Mouse (Mus musculus) left cerebral cortex, postnatal 25 days (tissue): ENCODE measurements around the gene Idh3a. TPM values are rescaled to one million over a fixed set of nuclear protein-coding genes. Genes with fewer than 3 reads are reported as not detected.

Experiments used
- DNase-seq, 2 experiments: peaks; one replicate each; pipeline ENCODE4 v3.0.0; 2022; ENCODE audit warnings: low spot score in 2 of 2, mixed read lengths in 1 of 2
- intact Hi-C: fragments of 180-260 bp; cut with DNase I; formaldehyde crosslinking; loops from one replicate; pipeline ENCODE4 v1.15.1; 2025
- total RNA-seq, 2 experiments: library from RNA; stranded (reverse); gene quantifications; 2 replicates each; pipeline ENCODE4 v1.2.3; 2021

Idh3a gene
- total RNA-seq, 2 experiments from 2014 or later, result 188 to 197 TPM

DNA sequence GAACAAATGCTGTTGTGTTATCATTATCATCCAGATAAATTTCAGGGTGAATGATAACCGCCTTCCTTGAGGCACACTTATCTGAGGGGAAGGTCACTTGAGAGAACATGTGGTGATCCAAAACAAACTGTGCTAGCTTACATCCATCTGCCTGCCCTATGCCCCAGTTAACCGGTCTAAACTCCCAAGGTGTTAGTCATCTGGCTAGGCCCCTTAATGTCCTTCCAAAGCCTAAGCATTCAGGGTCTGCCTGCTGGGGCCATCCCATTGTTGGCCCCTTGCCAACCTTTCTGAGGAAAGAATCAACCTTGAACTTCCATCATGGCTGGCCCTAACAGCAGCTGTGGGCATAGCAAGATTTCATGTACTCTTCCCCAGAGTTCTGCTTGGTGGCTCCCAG, 56.0 kb downstream of the Idh3a start:
- intact Hi-C loops, result no loop called here
- DNase-seq, result no peak

DNA sequence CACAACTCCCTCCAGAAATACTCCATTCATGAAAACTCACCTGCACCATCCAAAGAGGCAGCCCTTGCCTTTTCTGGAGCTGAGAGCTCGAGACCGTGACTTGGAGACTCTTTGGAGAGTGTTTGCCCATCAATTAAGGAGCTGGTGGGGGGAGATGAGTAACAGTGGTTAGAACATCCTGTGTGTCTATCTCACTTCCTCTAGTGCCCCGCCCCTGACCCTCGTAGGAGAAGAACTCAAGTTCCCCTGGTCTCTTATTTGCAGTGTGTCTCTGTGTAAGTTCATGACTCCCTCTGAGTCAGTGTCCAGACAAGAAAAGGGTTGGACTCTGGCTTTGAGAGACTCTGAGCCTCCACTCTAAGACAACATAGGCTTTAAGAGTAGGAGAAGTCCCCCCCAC, 56.4 kb downstream of the Idh3a start:
- intact Hi-C loops, result no loop called here
- DNase-seq, result no peak

DNA sequence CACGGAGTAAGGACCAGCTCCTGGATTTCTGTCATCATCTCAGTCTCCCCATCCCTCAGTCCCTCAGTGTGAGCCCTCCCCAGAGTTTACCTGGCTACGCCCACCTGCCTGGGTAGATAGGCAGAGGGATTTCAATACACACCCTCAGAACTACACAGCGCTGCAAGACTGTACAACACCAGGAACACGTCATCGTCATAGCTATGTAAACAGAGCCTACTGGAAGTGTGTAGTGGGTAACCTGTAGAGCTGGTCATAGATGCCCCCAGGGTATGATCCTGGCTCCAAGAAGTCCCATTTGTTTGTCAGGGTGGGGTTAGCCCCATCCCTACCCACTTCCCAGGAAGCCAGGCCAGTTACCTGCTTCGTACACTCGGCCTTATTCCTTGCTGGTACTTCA, 57.0 kb downstream of the Idh3a start:
- intact Hi-C loops, result no loop called here
- DNase-seq, result no peak

DNA sequence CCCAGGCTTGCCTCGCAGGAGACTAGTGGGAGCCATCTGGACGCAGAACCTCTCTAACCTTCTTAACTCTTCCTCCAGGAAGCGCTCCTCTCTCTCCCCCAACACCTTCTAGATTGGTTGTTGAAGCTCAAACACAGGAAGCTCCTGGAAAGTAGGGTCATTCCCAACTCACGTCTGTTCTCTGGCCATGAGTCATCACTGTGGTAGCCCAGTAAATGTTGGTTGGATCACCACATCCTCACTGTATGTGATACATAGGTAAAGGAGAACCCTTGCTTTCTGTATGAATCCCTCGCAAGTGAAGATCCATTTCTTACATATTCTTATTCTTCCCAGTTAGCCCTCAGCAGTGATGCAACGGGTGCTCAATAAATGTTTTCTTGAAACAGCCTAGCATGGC, 59.4 kb downstream of the Idh3a start:
- intact Hi-C loops, result no loop called here
- no peak for DNase-seq

DNA sequence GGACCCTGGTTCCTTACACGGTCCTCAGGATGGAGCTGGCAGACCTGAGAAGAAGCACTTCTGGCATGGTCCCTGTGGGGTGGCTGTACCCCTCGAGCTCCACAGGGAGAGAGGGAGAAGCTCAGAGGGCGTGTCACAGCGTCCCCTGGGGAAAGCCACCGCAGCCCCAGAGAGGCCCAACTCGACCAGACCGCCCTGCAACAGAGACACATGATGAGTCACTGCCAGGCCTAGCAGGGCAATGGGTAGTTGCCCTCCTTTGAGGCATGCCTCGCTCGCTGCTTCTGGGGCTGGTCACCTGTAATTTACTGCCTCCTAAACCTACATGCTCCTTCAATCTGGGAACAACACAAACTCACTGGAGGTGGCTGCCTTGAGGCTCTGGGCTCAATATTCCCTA, 60.1 kb downstream of the Idh3a start:
- no peak for DNase-seq
- intact Hi-C loops, result no loop called here

DNA sequence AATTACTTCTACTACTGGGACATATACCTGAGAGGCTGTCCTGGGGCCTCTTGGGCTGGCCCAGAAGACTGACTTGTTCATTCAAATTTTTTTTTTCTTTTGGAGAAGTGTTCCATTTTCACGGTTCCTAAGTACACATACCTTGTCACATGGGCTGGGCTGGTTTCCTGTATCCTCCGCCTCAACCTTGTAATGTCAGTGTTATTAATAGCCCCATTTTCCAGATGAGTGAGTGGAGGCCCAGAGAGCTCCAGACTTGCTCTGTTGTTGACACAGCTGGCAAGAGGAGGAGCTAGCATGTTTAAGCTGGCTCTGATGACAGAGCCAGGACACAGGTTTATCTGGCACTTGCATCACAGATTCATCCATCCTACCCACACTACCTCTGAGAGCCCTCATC, 61.3 kb downstream of the Idh3a start:
- DNase-seq, result no peak
- intact Hi-C loops, result no loop called here

DNA sequence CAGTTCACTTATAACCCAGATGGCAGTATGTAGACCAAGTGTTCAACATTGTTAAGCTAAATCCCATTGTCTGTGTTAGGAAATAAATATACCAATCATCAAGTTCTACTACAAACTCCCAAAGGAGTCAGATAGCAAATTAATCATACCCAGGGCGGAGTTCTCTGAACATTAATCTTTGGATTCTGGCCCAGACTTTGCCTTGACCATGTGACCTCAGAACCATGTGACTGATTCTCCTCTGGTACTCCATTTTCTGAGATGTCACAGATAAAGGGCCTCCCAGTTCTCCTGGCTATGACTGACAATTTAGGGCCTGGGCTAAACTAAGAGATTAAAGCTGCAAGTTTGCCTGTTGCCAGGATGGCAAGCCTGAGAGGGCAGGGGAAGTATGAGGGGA, 63.2 kb downstream of the Idh3a start:
- no peak for DNase-seq
- intact Hi-C loops, result no loop called here

DNA sequence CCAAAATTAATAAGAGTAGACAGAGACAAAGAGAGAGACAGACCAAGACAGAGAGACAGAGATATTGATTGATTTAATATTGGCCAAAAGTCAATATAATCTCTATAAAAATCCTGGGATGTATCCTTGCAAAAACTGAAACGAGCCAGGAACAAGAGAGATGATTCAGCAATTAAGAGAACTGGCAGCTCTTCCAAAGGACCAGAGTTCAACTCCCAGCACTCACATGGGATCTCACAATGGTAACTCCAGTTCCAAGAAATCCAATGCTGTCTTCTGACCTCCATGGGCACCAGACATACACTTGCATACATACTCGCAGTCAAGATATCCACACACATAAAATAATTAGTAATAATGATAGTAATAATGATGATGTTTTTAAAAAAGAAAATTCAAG, 66.6 kb downstream of the Idh3a start:
- intact Hi-C loops, result no loop called here
- no peak for DNase-seq

Other genes starting within 250 kb of the Idh3a start
- gene Dmxl2, start 84.7 kb upstream of the Idh3a start, total RNA-seq, result 100 to 1,000 TPM; 191 to 201 TPM
- not detected for gene Sh2d7, start 47.4 kb upstream of the Idh3a start, total RNA-seq
- gene Cib2, start 26.1 kb upstream of the Idh3a start, total RNA-seq, result 10 to 100 TPM; 20.7 to 22.3 TPM
- gene Acsbg1, start 75.5 kb downstream of the Idh3a start, total RNA-seq, result 100 to 1,000 TPM; 119 to 141 TPM
- 10 to 100 TPM; 36.3 to 39.0 TPM for gene Dnaja4, start 112.5 kb downstream of the Idh3a start, total RNA-seq
- 10 to 100 TPM; 53.9 to 59.2 TPM for gene Wdr61, start 148.2 kb downstream of the Idh3a start, total RNA-seq
- gene Crabp1, start 178.4 kb downstream of the Idh3a start, total RNA-seq, result 1 to 10 TPM; 1.7 to 3.4 TPM